Mouse (Mus musculus): ENCODE results near the gene Fgfbp3.

- TF ChIP-seq CTCF (IDR thresholded peaks at IDR 0.05) (no peak), EP300 (IDR thresholded peaks at IDR 0.05) (no peak)
Measured at GRCm38 (mm10) chr19:36926553-36927236, 7.3 kb upstream of the Fgfbp3 start.

Measured in lung, postnatal 0 days (tissue).